Mouse (Mus musculus): ENCODE data around the gene Stard7. TPM values are rescaled to one million over a fixed set of nuclear protein-coding genes. Genes with fewer than 3 reads are reported as not detected.

The Stard7 gene
- polyA plus RNA-seq, 1 experiment from 2014 or later = 72.7 TPM

- H3K27me3 ChIP-seq (ENCODE audit: control insufficient read depth, insufficient read depth, low read length) = peaks cover 6% of the 10 kb centered on the region; the same call in 1 of the 2 replicates
- H3K27ac ChIP-seq (ENCODE audit: low read length) = no peak overlapping the region
- H3K9me3 ChIP-seq (ENCODE audit: control insufficient read depth, low read depth, low read length) = no peaks in the 10 kb centered on the region
- no peak overlapping the region for H3K4me3 ChIP-seq (ENCODE audit: low read depth, low read length)
- ATAC-seq (ENCODE audit: insufficient number of reproducible peaks, insufficient read depth, low FRiP score, low read depth) = no peak
- no peaks in the 10 kb centered on the region for H3K36me3 ChIP-seq (ENCODE audit: control insufficient read depth, insufficient read depth, low read length)
- no peaks in the 10 kb centered on the region for H3K4me1 ChIP-seq (ENCODE audit: control insufficient read depth, insufficient read depth, low read length)
- H3K9ac ChIP-seq (replicated peaks; ENCODE audit: low read depth, low read length) = no peak overlapping the region
- 66% methylated on average over 6 of the region's 6 CpGs for WGBS
- H3K4me2 ChIP-seq (replicated peaks; ENCODE audit: low read depth, low read length) = no peak overlapping the region
These were observed 69.2 kb downstream of the Stard7 start for GRCm38 (mm10) chr2:127339262-127339661.

GRCm38 (mm10) chr2:127341159-127341558 lies 71.1 kb downstream of the Stard7 start:
- ATAC-seq (ENCODE audit: insufficient number of reproducible peaks, insufficient read depth, low FRiP score, low read depth) = no peak
- Histone ChIP-seq H3K27me3 (ENCODE audit: control insufficient read depth, insufficient read depth, low read length) (peaks cover 6% of the 10 kb centered on the region; the same call in 1 of the 2 replicates), H3K9ac (replicated peaks; ENCODE audit: low read depth, low read length) (no peak overlapping the region), H3K9me3 (ENCODE audit: control insufficient read depth, low read depth, low read length) (no peaks in the 10 kb centered on the region), H3K27ac (ENCODE audit: low read length) (no peak overlapping the region), H3K36me3 (ENCODE audit: control insufficient read depth, insufficient read depth, low read length) (no peaks in the 10 kb centered on the region), H3K4me3 (ENCODE audit: low read depth, low read length) (no peak overlapping the region), H3K4me2 (replicated peaks; ENCODE audit: low read depth, low read length) (no peak overlapping the region), H3K4me1 (ENCODE audit: control insufficient read depth, insufficient read depth, low read length) (no peaks in the 10 kb centered on the region)
- 11% methylated on average over 3 of the region's 3 CpGs for WGBS

- no peak for ATAC-seq (ENCODE audit: insufficient number of reproducible peaks, insufficient read depth, low FRiP score, low read depth)
- H3K36me3 ChIP-seq (ENCODE audit: control insufficient read depth, insufficient read depth, low read length) = no peaks in the 10 kb centered on the region
- WGBS = 61% methylated on average over 1 of the region's 1 CpGs
- H3K4me3 ChIP-seq (ENCODE audit: low read depth, low read length) = no peak overlapping the region
- no peaks in the 10 kb centered on the region for H3K4me1 ChIP-seq (ENCODE audit: control insufficient read depth, insufficient read depth, low read length)
- no peaks in the 10 kb centered on the region for H3K27me3 ChIP-seq (ENCODE audit: control insufficient read depth, insufficient read depth, low read length)
- H3K9ac ChIP-seq (replicated peaks; ENCODE audit: low read depth, low read length) = no peak overlapping the region
- H3K4me2 ChIP-seq (replicated peaks; ENCODE audit: low read depth, low read length) = no peak overlapping the region
- H3K27ac ChIP-seq (ENCODE audit: low read length) = no peak overlapping the region
- H3K9me3 ChIP-seq (ENCODE audit: control insufficient read depth, low read depth, low read length) = no peaks in the 10 kb centered on the region
These were observed 76.3 kb downstream of the Stard7 start for GRCm38 (mm10) chr2:127346334-127346733.

- no peak overlapping the region for H3K9ac ChIP-seq (replicated peaks; ENCODE audit: low read depth, low read length)
- H3K27ac ChIP-seq (ENCODE audit: low read length) = no peak overlapping the region
- H3K36me3 ChIP-seq (ENCODE audit: control insufficient read depth, insufficient read depth, low read length) = no peaks in the 10 kb centered on the region
- H3K4me2 ChIP-seq (replicated peaks; ENCODE audit: low read depth, low read length) = no peak overlapping the region
- no peaks in the 10 kb centered on the region for H3K4me1 ChIP-seq (ENCODE audit: control insufficient read depth, insufficient read depth, low read length)
- no peaks in the 10 kb centered on the region for H3K27me3 ChIP-seq (ENCODE audit: control insufficient read depth, insufficient read depth, low read length)
- H3K4me3 ChIP-seq (ENCODE audit: low read depth, low read length) = no peak overlapping the region
- no peaks in the 10 kb centered on the region for H3K9me3 ChIP-seq (ENCODE audit: control insufficient read depth, low read depth, low read length)
- WGBS = 75% methylated on average over 13 of the region's 13 CpGs
- no peak for ATAC-seq (ENCODE audit: insufficient number of reproducible peaks, insufficient read depth, low FRiP score, low read depth)
These were observed 77.3 kb downstream of the Stard7 start for GRCm38 (mm10) chr2:127347147-127347985.

Other genes starting within 250 kb of the Stard7 start
- 49.6 and 53.0 TPM in 2 replicates for gene Blvra, start 199.6 kb upstream of the Stard7 start, polyA plus RNA-seq (2014; fragmentation: Nextera tagmentation; extraction: Ambion mirVana)
- 81.4 and 84.8 TPM in 2 replicates for gene Ncaph, start 136.3 kb upstream of the Stard7 start, polyA plus RNA-seq (2014; fragmentation: Nextera tagmentation; extraction: Ambion mirVana)
- gene Itpripl1, start 126.8 kb upstream of the Stard7 start, polyA plus RNA-seq (2014; fragmentation: Nextera tagmentation; extraction: Ambion mirVana) = 29.5 and 30.0 TPM in 2 replicates
- 2.4 and 3.1 TPM in 2 replicates for gene 1810024B03Rik, start 61.9 kb upstream of the Stard7 start, polyA plus RNA-seq (2014; fragmentation: Nextera tagmentation; extraction: Ambion mirVana)
- gene Snrnp200, start 61.8 kb upstream of the Stard7 start, polyA plus RNA-seq (2014; fragmentation: Nextera tagmentation; extraction: Ambion mirVana) = 72.5 and 79.5 TPM in 2 replicates
- gene Ciao1, start 22.4 kb upstream of the Stard7 start, polyA plus RNA-seq (2014; fragmentation: Nextera tagmentation; extraction: Ambion mirVana) = 56.1 and 57.1 TPM in 2 replicates
- 21.1 TPM in 2 replicates for gene Tmem127, start 22.3 kb upstream of the Stard7 start, polyA plus RNA-seq (2014; fragmentation: Nextera tagmentation; extraction: Ambion mirVana)
- 3.2 and 3.8 TPM in 2 replicates for gene Dusp2, start 65.9 kb downstream of the Stard7 start, polyA plus RNA-seq (2014; fragmentation: Nextera tagmentation; extraction: Ambion mirVana)
- not detected in 2 replicates for gene Astl, start 68.4 kb downstream of the Stard7 start, polyA plus RNA-seq (2014; fragmentation: Nextera tagmentation; extraction: Ambion mirVana)
- gene Adra2b, start 93.0 kb downstream of the Stard7 start, polyA plus RNA-seq (2014; fragmentation: Nextera tagmentation; extraction: Ambion mirVana) = 0.64 and 0.98 TPM in 2 replicates
- not detected in 2 replicates for gene Gpat2, start 155.0 kb downstream of the Stard7 start, polyA plus RNA-seq (2014; fragmentation: Nextera tagmentation; extraction: Ambion mirVana)
- 31.6 and 35.7 TPM in 2 replicates for gene Fahd2a, start 174.3 kb downstream of the Stard7 start, polyA plus RNA-seq (2014; fragmentation: Nextera tagmentation; extraction: Ambion mirVana)

Data from stomach, embryonic 14.5 days (tissue).